Mouse (Mus musculus) heart, adult 2 months (tissue): ENCODE data around the gene Fa2h. TPM values are rescaled to one million over a fixed set of nuclear protein-coding genes. Genes with fewer than 3 reads are reported as not detected.
"Not testable (repeated sequence)": the region's sequence is repeated elsewhere in the genome, so short reads cannot be mapped to it uniquely, and the experiment has no call there.

ENCODE experiments used
- DNase-seq, 2 experiments: peaks; one replicate each; pipeline ENCODE4 v3.0.0; 2021
- H3K27ac ChIP-seq: fragments of 200-600 bp; 2 replicates; pipeline ENCODE4 v1.8.1; 2022
- H3K27me3 ChIP-seq: fragments of 200-500 bp; 2 replicates; pipeline ENCODE4 v1.6.1; 2012; ENCODE audit warnings: mild to moderate bottlenecking, low read length, inconsistent platforms, mixed read lengths; ENCODE audit not compliant: control insufficient read depth, insufficient read depth
- H3K36me3 ChIP-seq: fragments of 200-500 bp; 2 replicates; pipeline ENCODE4 v1.6.1; 2012; ENCODE audit warnings: low read length, inconsistent platforms; ENCODE audit not compliant: control insufficient read depth, insufficient read depth
- H3K4me1 ChIP-seq: fragments of 200-500 bp; 2 replicates; pipeline ENCODE4 v1.6.1; 2011; ENCODE audit warnings: low read length; ENCODE audit not compliant: control insufficient read depth, insufficient read depth
- H3K4me3 ChIP-seq: fragments of 200-600 bp; 2 replicates; pipeline ENCODE4 v1.8.1; 2022
- H3K79me2 ChIP-seq: fragments of 200-500 bp; replicated peaks from 2 replicates; pipeline ENCODE4 v1.6.1; 2012; ENCODE audit warnings: mild to moderate bottlenecking, inconsistent platforms, low read length, moderate library complexity, mixed read lengths; ENCODE audit not compliant: control insufficient read depth, insufficient read depth
- H3K9ac ChIP-seq: fragments of 200-500 bp; 2 replicates; pipeline ENCODE4 v1.6.1; 2012; ENCODE audit warnings: low read depth, mild to moderate bottlenecking, control low read depth, inconsistent platforms, low read length, mixed read lengths
- CTCF ChIP-seq: fragments of 200-600 bp; IDR thresholded peaks from 2 replicates; pipeline ENCODE4 v1.8.1; 2022; ENCODE audit warnings: antibody characterized with exemption, mild to moderate bottlenecking, moderate library complexity
- EP300 ChIP-seq: fragments of 200-500 bp; IDR thresholded peaks from 2 replicates; pipeline ENCODE4 v1.6.1; 2011; ENCODE audit warnings: low read depth, low read length, control low read depth; ENCODE audit not compliant: insufficient read depth
- POLR2A ChIP-seq: fragments of 200-500 bp; IDR thresholded peaks from 2 replicates; pipeline ENCODE4 v1.6.1; 2011; ENCODE audit warnings: mild to moderate bottlenecking, low read depth, low read length, control low read depth; ENCODE audit not compliant: insufficient read depth
- WGBS: fragments of 180-500 bp; shearing (Covaris S2); methylation state at CpG from one replicate; pipeline ENCODE4 v1.1.7; 2018; 5-methylcytosine and 5-hydroxymethylcytosine counted together
- intact Hi-C: fragments of 180-260 bp; cut with DNase I; formaldehyde crosslinking; loops from one replicate; pipeline ENCODE4 v1.15.1; 2025
- polyA plus RNA-seq: library from polyadenylated mRNA; depleted of rRNA; stranded (reverse); fragments of >200 nt; gene quantifications from 2 replicates; pipeline ENCODE4 v1.2.3, GENCODE M21; 2012
- total RNA-seq, 2 experiments: library from RNA; stranded (reverse); gene quantifications; 2 replicates each; pipeline ENCODE4 v1.2.3; 2021

Gene Fa2h
- total and polyA plus RNA-seq, 3 experiments, result 0.18 to 0.29 TPM; not detected in 1

GRCm38 (mm10) chr8:111337311-111337889 lies 56.2 kb downstream of the Fa2h start:
- 12% methylated on average over 17 of the region's 17 CpGs for whole genome bisulfite sequencing
- Histone ChIP-seq H3K79me2 (no peaks in the 10 kb centered on the region; the same call in 1 of the 2 replicates), H3K27ac (peak overlapping the region; percentile 82), H3K4me1 (0 out of 2 replicates have a peak, but pooled peaks cover 2% of the 10 kb centered on the region), H3K27me3 (no peaks in the 10 kb centered on the region), H3K9ac (peak overlapping the region; percentile 58), H3K36me3 (no peaks in the 10 kb centered on the region), H3K4me3 (peak overlapping the region; percentile 76)
- intact Hi-C loops, result no loop called here
- DNase-seq, result peak; percentile 37 to 40
- TF ChIP-seq POLR2A (no peak), EP300 (0 out of 2 replicates have a peak, but pooled peaks have one; percentile 5)

GRCm38 (mm10) chr8:111336692-111337091 lies 56.9 kb downstream of the Fa2h start:
- Histone ChIP-seq H3K36me3 (no peaks in the 10 kb centered on the region), H3K79me2 (no peaks in the 10 kb centered on the region; the same call in 1 of the 2 replicates), H3K4me3 (peak overlapping the region; percentile 76), H3K4me1 (0 out of 2 replicates have a peak, but pooled peaks cover 2% of the 10 kb centered on the region), H3K27ac (peak overlapping the region; percentile 82), H3K27me3 (no peaks in the 10 kb centered on the region), H3K9ac (no peak overlapping the region)
- 80% methylated on average over 4 of the region's 4 CpGs for WGBS
- no peak for DNase-seq
- intact Hi-C loops, result no loop called here
- TF ChIP-seq CTCF (peak; percentile 38), POLR2A (no peak), EP300 (no peak)

- Histone ChIP-seq H3K27ac (no peak overlapping the region), H3K36me3 (no peaks in the 10 kb centered on the region), H3K4me1 (no peaks in the 10 kb centered on the region), H3K4me3 (no peak overlapping the region), H3K9ac (no peak overlapping the region), H3K27me3 (no peaks in the 10 kb centered on the region), H3K79me2 (no peaks in the 10 kb centered on the region)
- intact Hi-C loops, result no loop called here
- TF ChIP-seq EP300 (no peak), POLR2A (no peak), CTCF (no peak)
- WGBS, result 82% methylated on average over 6 of the region's 6 CpGs
- no peak for DNase-seq
Observed at GRCm38 (mm10) chr8:111325222-111325790, 68.3 kb downstream of the Fa2h start.

GRCm38 (mm10) chr8:111314729-111315128 lies 78.9 kb downstream of the Fa2h start:
- H3K9ac ChIP-seq, result no peak overlapping the region
- H3K27me3 ChIP-seq, result no peaks in the 10 kb centered on the region
- 87% methylated on average over 12 of the region's 12 CpGs for WGBS
- H3K36me3 ChIP-seq, result no peaks in the 10 kb centered on the region
- H3K4me3 ChIP-seq, result no peak overlapping the region
- no peak for TF ChIP-seq POLR2A
- TF ChIP-seq CTCF, result no peak
- TF ChIP-seq EP300, result no peak
- no peak overlapping the region for H3K27ac ChIP-seq
- H3K79me2 ChIP-seq, result no peaks in the 10 kb centered on the region
- intact Hi-C loops, result no loop called here
- H3K4me1 ChIP-seq, result no peaks in the 10 kb centered on the region
- no peak for DNase-seq

- H3K4me3 ChIP-seq, H3K27me3 ChIP-seq, DNase-seq, H3K4me1 ChIP-seq, intact Hi-C loops, H3K27ac ChIP-seq, H3K79me2 ChIP-seq, H3K9ac ChIP-seq, H3K36me3 ChIP-seq: not testable (repeated sequence)
- WGBS, result 93% methylated on average over 6 of the region's 6 CpGs
Observed at GRCm38 (mm10) chr8:111313961-111314360, 79.7 kb downstream of the Fa2h start.

- Histone ChIP-seq H3K27ac (no peak overlapping the region), H3K27me3 (no peaks in the 10 kb centered on the region), H3K9ac (no peak overlapping the region), H3K4me1 (no peaks in the 10 kb centered on the region), H3K4me3 (no peak overlapping the region), H3K36me3 (no peaks in the 10 kb centered on the region), H3K79me2 (no peaks in the 10 kb centered on the region)
- TF ChIP-seq POLR2A (no peak), CTCF (peak; percentile 66)
- WGBS, result 66% methylated on average over 3 of the region's 3 CpGs
- DNase-seq, result no peak
- intact Hi-C loops, result no loop called here
Observed at GRCm38 (mm10) chr8:111312758-111313162, 80.9 kb downstream of the Fa2h start.

- intact Hi-C loops, DNase-seq, H3K79me2 ChIP-seq, H3K27me3 ChIP-seq, H3K9ac ChIP-seq, H3K27ac ChIP-seq, H3K4me3 ChIP-seq, H3K36me3 ChIP-seq, H3K4me1 ChIP-seq: not testable (repeated sequence)
- 90% methylated on average over 15 of the region's 15 CpGs for WGBS
Observed at GRCm38 (mm10) chr8:111310006-111310405, 83.6 kb downstream of the Fa2h start.
